In the genomic region with DNA sequence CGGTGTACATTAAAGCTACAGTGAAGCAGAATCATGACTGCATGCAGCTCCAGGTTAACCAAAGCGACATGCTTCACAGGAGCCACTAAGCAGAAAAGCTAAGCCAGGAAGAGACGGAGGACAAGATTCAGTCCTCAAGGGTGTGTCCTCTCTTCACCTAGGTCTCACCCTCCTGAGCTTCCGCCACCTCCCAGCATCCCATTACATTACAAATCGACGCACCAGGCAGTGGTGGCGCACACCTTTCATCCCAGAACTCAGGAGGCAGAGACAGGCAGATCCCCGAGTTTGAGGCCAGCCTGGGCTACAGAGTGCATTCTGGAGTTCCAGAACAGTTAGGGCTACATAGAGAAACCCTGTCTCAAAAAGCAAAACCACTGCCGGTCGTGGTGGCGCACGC, we compare ENCODE assay signal across 15 mouse cellular contexts.
"Had no signal": no experiment of that assay in that cellular context is flagged by ENCODE, and none has a peak within 500 bp of the region (broad histone marks: within the 10 kb centered on the region; RNA-seq: fewer than 3 reads in every experiment).

No protein-coding gene starts in this region.

- H3K4me1 ChIP-seq: lung, embryonic 15.5 days; midbrain, embryonic 13.5 days; midbrain, embryonic 15.5 days; neural tube, embryonic 12.5 days; stomach, embryonic 15.5 days had no signal

- DNase-seq: lung, adult 2 months; lung, postnatal 14 days; lung, postnatal 36 days; right cerebral cortex, postnatal 14 days; thymus, adult 2 months; thymus, postnatal 25 days; thymus, postnatal 4 days had no signal

- H3K27ac ChIP-seq: lung, embryonic 15.5 days; macrophage; midbrain, embryonic 13.5 days; midbrain, embryonic 15.5 days; neural tube, embryonic 12.5 days; stomach, embryonic 15.5 days; stomach, postnatal 0 days had no signal

- H3K4me3 ChIP-seq: lung, embryonic 15.5 days; megakaryocyte, embryonic 14.5 days; midbrain, embryonic 13.5 days; midbrain, embryonic 15.5 days; neural tube, embryonic 12.5 days; stomach, embryonic 15.5 days had no signal

- H3K9me3 ChIP-seq: lung, embryonic 15.5 days; midbrain, embryonic 13.5 days; midbrain, embryonic 15.5 days; neural tube, embryonic 12.5 days; stomach, embryonic 15.5 days had no signal

- H3K9ac ChIP-seq: lung, embryonic 15.5 days; midbrain, embryonic 13.5 days; midbrain, embryonic 15.5 days; neural tube, embryonic 12.5 days; stomach, embryonic 15.5 days had no signal

- H3K36me3 ChIP-seq: lung, embryonic 15.5 days; midbrain, embryonic 13.5 days; midbrain, embryonic 15.5 days; neural tube, embryonic 12.5 days; stomach, embryonic 15.5 days had no signal
